Mouse (Mus musculus): Measurements from ENCODE around the gene Trp53tg5. TPM values are rescaled to one million over a fixed set of nuclear protein-coding genes. Genes with fewer than 3 reads are reported as not detected.

Gene Trp53tg5
- total RNA-seq (2022): not detected

DNA sequence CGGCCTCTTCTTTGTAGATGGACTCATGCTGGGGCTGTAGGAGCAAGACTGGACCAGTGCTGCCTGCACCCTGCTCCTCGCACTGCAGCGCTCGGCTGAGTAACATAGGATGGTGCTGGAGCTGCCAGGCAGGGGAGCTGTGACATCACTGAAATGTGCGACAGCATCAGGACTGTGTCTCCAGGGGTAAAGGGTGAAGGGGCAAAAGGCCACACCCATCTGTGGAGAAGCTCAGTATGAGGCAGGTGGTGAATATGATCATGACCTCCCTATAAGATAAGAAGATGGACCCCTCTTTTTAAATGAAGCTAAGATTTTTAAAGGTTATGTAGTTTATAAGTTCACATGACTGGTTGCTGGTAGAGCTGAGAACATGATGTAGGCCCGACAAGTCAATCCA, at the start of gene Trp53tg5:
TSS of gene Trp53tg5 (minus strand) at position 101 of the 400 bp plus-strand sequence.
- no peak for DNase-seq (ENCODE audit: low spot score in 2 of 2)

DNA sequence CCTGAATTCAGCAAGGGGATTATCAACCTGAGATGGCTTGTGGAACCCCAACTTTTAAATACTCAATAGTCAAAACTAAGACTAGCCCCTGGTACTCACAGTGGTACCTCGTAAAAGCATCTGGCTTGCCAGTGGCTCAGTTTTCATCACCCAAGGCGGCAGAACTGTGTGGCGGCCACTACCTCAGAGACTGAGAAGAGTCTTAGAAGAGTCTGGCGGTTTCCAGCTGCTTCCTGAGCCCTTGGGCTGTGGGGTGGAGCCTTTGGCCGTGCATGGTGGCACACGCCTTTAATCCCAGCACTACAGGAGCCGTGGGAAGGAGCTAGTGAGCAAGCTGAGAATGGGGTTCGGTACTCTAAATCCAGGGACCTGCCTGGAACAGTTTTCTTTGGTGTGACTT, 48.8 kb upstream of the Trp53tg5 start:
- no peak for DNase-seq (ENCODE audit: low spot score in 2 of 2)

DNA sequence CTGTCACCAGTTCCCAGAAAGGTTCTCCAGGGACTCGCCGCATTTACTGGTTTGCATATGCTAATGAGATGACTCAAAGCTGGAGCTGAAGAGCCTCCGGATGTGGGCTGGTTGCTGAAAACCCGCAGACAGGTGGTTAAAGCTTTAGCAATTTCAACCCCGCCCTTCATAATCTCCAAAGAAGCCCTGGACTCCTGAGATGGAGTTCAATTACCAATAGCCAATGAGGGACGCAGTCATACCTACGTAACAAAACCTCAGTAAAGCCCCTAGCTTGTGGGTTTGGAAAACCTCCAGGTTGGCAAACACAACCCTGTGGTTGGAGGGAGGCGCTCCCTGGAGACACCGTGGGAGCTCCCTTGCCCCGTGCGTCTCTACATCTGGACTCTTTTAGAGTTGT, 48.3 kb upstream of the Trp53tg5 start:
- no peak for DNase-seq (ENCODE audit: low spot score in 2 of 2)

DNA sequence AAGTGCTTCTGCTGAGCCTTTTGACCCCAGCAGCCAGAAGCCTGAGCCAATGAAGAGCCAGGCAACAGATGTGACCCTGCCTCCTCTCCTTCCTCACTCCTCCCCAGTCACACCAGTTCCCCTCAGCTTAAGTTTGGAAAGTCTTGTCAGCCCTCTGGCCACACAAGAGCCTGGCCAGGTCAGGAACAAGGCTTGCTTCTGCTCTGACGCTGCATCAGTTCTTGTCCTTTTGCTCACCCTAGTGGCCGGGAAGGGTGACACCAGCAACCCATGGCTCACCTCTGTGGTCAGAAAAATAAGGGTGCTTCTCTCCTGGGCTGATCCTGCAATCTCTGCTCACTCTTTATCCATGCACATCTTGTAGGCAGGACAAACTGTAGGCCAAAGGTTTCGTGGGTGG, 47.3 kb upstream of the Trp53tg5 start:
- DNase-seq (ENCODE audit: low spot score in 2 of 2): no peak

DNA sequence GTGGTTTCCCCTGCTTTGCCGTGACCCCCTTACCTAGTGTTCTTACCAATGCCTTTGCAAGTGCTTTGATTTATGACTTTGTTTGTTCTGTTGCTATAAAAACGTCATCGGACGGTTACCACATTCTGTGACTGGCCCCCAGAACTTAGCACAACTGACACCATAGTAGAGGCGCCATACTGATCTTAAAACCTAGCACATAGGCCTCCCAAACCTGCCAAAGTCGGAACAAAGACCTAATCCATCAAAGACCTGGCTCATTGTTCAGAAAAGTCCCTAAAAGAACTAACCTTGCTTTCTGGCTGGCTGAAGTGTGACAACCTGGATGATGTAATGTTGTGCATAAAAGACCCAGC, 45.6 kb upstream of the Trp53tg5 start:
- DNase-seq (ENCODE audit: low spot score in 2 of 2): no peak

DNA sequence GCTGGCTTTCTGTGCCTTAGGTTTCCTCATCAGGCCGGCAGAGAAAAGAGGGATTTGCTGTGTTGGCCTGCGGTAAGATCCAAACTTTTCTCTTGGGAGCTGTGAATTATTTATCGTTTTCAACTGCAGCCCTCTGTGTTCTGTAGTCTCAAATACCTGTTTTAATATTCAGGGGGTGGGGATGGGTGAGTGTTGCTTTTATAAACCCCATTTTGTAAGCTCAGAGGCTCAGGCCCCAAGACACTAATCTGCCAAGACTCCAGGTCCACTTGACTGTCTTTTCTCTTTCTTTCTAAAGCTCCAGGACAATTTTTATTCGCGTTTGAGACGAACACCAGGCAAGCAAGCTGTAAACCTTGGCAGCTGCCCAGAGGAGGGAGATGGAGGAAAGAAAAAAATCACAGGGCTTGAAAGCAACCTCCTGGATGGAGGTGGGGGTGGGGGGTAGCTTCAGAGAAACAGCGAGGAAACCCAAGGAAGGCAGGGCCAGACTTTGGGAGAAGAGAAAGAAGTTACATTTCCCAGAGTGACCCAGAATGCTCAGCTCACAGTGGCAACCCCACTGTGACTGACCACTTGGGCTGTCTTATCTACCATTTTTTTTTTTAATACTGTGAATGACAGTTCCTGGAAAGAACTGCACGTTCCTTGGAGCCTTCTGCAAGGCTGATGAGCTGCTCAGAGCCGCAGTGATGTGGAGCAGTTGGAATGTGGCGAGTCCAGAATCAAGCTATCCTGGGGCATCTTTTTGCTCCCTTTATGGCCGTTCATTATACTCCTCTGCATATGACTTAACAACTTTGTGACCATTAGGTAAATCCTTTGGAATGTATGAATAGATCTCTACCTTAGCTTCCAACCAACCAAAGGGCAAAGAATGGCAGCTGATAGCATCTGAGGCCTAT, 45.0 kb upstream of the Trp53tg5 start:
- no peak for DNase-seq (ENCODE audit: low spot score in 2 of 2)

DNA sequence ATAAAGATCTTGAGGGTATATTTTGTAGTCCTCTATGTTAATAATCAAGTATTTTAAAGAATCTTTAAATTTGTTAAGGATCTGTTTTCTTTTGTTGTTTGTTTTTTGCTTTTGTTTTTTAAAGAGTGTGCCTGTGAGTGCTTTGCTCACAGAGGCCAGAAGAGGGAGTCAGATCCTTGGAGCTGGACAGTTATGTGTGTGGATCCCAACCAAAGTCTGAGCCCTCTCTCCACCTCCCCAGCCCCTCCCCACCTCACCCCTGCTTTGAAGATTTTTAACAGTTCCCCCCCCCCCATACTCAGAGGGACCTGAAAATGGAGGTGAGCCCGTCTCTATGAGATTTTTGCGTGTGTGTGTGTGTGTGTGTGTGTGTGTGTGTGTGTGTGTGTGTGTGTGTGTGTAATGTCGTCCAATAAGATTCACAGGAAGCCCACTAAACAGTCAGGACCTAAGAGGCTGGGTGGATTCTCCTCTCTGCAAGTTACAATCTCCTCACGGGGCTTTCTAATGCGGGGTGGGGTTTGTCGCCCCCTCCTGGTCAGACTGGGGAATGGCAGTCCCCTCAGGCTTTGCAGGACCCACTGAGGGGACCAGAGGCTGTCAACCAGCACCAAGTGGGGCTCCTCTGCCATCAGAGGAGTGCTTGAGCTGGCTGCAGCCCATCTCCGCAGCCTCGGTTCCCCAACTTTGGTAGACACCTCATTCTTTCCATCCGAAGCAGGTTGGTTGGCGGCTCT, 44.1 kb upstream of the Trp53tg5 start:
- DNase-seq (ENCODE audit: low spot score in 2 of 2): no peak

DNA sequence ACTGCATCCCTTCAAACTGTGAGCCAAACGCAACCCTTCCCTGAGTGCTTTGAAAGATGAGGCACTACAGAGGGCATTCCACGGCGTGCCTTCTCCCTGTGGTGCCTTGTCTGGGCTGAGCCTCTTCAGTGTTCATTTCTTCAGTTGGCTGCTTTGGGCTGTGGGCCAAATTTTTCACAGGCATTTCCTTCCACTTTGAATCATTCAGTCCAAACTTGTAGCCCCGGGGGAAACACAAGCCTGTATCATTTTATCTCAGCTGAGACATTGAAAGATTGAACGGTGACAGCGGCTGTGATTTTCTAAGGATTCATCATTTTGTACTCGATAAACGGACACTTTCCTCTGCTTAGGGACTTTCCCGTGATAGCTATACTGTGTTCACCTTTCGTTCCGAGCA, 43.1 kb upstream of the Trp53tg5 start:
- no peak for DNase-seq (ENCODE audit: low spot score in 2 of 2)

DNA sequence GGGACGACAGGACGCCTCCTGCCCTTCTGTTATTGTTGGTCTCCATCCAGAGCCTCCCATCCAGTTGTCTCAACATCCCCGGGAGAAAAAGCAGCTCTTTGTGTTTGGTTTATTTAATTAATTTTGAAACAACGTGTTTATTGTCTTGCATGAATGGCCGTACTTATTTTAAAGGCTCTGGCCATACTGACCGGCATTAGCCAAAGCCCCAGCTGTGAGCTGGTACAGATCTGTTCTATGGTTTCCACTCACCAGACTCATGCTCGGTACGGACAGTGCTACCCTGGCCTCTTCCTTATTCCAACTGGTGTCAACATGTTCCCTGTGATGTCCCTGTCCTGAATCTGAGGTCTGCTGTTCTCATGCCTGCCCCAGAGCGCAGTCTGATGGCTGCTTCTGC, 42.4 kb upstream of the Trp53tg5 start:
- no peak for DNase-seq (ENCODE audit: low spot score in 2 of 2)

DNA sequence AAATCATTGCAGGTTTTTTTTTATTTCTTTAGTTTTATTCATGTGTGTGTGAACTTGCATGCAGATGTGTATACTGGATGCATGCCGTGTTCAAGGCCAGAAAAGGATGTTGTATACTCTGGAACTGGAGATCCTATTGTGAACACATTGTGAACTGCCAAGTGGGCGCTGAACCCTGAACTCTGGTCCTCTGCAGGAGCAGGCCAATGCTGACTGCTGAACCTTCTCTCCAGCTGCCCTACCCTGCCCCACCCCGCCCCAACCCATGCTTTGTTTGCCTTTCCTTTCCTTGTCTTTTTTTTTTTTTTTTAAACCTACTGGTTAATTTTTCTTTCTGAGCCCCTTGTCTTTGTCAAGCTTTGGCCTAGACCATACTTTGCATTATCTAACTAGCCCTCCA, 41.4 kb upstream of the Trp53tg5 start:
- DNase-seq (ENCODE audit: low spot score in 2 of 2): no peak

DNA sequence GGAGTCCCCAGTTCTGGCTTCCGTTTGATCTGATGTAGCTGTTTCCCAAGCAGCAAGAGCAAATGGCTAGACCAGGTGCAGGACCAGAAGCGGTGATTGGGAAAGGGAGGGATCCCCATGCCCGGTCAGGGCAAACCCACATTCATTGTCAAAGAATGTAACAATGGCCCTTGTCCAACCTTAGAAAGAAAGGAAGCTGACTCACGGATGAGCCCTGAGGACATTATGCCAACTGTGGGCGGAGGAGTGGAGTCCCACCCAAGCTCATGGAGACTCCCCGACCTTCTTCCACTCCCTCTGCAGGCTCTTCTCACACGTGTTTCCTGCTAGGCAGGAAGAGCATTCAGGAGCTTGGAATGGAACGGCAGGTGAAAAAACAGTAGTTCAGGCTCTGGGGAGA, 39.9 kb upstream of the Trp53tg5 start:
- no peak for DNase-seq (ENCODE audit: low spot score in 2 of 2)

DNA sequence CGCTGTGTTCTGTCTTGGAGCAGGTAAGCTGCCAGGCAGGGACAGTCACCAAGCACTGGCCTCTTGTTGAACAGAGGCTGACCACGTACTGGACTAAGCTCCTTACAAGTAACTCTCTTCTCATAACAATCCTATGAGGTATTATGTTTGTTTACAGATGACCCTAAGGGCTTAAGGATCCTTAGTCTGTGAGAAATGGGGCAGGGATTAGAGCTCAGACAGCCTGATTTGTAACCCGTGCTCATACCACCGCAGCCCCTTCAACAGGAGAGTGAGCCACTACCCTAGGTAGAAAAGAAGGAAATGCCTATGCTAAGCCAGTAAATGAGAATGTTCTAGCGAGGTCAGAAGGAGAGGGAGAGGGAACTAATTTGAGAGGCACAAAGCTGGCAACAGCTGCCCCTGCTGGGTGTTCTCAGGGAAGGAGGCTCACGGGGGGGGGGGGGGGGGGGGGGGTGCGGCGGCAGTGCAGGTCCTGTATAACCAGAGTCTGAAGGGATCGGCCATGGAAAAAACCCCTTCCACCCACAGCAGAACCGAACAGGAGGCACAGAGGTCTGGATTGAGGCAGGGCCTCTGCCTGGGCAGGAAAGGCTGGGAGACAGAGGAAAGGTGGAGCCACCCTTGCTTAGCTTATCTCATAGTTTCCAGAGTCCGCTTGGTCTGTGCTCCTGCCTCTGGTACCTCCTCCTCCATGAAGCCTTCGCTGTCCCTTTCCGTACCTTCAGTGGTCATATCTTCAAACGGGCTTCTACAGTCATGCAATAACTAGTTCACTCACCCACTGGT, 38.8 kb upstream of the Trp53tg5 start:
- no peak for DNase-seq (ENCODE audit: low spot score in 2 of 2)

DNA sequence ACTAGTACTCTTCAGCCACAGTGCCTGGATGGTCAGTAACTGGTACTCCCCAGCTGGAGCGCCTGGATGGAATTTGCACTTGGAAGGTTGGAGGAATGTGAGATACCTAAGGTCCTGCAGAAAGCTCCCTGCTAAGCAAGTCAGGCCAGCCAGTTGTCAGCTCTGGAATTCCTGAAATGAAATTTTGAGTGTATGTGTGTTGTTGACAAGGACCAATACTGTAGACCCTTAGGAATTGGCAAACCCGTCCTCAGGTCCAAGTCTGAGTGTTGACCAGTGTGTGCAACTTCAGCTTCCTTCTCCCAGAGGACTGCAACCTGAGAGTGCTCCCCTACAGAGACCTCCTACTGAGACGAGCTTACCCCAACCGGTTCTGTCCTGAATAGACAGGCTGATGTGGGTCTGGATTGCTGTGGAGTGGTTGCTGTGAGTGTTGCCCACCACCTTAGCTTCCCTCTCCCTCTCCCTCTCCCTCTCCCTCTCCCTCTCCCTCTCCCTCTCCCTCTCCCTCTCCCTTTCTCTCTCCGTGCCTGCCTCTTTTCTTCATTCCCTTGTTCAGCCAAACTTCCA, 37.2 kb upstream of the Trp53tg5 start:
- no peak for DNase-seq (ENCODE audit: low spot score in 2 of 2)

DNA sequence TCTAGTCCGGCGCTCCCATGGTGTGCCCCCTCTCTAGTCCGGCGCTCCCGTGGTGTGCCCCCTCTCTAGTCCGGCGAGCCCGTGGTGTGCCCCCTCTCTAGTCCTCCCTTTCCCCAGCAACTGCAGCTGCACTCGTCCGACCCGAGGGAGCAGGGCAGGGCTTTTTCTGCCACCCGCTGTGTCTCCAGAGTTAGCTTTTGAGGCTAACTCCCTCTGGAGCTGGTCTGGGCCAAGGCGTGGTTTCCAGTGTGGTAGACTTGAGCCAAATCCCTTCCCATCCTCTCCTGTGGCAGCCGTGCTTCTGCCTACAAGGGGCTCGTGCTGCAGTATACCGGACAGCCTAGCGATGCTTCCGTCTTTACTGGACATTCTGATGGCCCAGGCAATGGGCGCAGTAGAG, 34.3 kb upstream of the Trp53tg5 start:
- DNase-seq (ENCODE audit: low spot score in 2 of 2): no peak

DNA sequence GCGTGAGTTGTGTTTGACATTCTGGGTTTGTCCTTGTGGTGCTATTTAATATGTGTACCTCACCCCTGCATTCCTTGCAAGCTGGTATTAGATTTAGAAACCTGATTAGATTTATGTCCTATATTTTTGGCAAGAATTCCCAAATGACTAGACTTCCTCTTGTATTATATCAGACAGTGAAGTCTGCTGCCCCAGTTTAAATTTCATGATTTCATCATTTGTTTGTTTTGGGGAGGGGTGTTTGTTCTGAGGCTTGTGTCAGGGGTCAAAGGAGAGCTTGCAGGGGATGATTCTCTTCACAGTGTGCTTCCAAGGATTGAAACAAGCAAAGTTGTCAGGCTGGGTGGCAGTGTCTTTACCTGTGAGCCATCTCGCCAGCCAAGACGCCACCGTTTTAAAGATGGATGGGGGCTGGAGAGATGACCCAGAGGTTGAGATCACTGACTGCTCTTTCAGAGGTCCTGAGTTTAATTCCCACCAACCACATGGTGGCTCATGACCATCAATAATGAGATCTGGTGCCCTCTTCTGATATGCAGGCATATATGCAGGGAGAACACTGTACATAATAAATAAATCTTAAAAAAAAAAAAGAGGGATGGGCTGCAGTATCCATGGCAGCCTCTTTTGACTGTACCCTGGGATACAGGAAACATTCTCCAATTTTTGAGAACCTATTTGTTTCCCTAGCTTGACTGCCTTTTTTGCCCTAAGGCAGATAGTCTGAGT, 32.3 kb upstream of the Trp53tg5 start:
- no peak for DNase-seq (ENCODE audit: low spot score in 2 of 2)

DNA sequence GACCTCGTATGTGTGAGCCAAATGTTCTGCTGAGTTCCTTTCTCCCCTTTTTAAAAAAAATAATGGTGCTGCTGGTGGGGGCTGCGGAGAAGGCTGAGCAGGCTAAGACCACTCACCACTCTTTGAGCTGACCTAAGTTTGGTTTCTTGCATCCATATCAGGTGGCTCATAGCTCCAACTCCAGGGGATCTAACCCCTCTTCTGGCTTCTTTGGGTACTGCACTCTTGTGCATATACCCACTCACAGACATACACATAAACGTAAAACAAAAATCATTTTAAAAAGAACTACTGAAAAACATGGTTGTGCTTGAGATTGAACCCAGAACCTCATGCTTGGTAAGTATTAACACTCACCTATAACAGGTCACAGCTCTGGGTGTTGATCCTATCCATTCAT, 31.4 kb upstream of the Trp53tg5 start:
- no peak for DNase-seq (ENCODE audit: low spot score in 2 of 2)

DNA sequence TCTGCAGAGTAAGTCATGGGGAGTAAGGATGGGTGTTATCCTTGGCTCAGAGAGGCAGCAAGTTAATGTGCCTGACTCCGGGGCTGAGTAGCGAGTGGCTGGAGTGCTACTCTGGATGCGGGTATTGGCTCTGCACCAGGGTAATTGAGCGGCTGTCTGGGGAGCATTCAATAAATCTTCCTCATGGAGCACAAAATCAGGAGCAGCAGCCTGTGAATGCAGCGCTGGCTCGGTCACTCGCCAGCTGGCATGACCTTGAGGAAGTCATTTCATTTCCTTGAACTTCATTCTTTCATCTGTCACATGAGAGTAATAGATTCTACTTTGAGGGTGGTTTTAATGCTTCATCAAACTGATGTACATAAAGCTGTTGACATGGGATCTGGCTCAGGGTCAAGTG, 27.0 kb upstream of the Trp53tg5 start:
- no peak for DNase-seq (ENCODE audit: low spot score in 2 of 2)

DNA sequence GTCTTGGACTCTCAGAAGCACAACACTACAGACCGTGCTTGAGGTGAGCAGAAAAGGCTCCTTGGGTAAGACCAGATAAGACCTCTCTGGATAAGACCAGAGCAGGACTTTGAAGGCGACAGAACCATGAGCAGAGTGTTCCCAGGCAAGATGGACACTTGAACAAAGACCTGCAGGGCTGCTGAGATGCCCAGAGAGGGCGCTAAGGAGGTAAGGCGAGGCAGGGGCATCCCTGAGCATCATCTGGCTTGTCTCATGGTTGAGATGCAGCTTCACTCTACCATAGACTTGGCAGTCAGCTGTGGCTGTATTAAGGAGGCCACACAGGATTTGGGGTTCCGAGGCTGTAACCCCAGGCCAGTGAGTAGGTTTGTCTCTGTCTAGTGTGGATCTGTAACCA, 25.8 kb upstream of the Trp53tg5 start:
- DNase-seq (ENCODE audit: low spot score in 2 of 2): no peak

DNA sequence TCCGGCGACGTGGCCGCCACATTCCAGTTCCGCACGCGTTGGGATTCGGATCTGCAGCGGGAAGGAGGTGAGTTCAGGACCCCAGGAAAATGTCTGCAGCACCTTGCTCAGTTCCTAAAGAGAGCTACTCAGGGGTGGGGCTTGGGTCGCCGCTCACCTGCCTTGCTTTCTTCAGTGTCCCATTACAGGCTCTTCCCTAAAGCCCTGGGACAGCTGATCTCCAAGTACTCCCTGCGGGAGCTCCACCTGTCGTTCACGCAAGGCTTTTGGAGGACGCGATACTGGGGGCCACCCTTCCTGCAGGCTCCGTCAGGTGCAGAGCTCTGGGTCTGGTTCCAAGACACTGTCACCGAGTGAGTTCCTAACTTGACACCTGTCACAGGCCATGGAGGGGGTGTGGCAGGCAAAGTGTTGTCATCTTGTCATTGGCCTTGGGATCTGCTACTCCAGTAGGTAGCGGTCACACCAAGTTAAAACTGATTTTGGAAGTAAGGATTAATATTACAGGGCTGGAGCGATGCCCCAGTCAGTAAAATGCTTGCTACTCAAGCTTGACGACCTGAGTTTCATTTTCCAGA, 24.3 kb upstream of the Trp53tg5 start:
- no peak for DNase-seq (ENCODE audit: low spot score in 2 of 2)

DNA sequence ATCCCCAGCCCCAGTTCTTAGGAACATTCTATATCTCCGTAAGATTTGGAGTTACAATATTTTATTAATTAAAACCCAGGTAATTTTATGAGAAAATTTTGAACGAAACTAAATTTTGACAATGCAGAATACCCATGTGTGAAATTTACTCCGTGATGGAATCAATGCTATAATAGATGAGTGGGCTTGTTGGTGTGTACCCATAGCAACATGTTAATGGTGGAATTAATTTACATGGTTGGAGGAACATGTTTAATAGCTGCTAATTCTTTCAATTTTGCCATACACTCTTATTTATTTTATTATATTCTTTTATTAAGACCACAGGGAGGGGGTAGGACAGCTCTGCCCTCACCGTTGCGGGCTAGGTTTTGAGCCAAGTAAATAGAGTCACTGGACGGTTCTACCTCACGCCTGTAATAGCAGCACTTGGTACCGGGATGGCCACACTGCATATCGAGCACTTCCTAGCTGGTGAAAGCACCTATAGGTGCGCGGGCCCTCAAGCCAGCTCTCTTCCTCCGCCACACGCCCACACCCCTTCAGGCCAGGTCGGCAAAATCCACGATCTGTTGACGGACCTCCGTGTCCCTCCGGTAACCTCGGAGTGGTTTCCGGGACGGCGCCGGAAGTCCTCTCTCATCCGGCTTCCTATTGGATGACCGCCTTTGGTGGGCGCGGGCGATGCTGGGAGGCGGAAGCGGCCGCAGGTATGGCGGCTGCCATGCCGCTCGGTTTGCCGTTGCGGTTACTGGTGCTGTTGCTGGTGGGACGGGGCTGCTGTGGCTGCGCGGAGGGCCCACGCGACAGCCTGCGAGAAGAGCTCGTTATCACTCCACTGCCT, 23.5 kb upstream of the Trp53tg5 start, which contains the start of gene Pigt:
TSS of gene Pigt (plus strand) at position 674 of the 844 bp plus-strand sequence.
- DNase-seq (ENCODE audit: low spot score in 2 of 2): peak; percentile 83

All from left cerebral cortex, adult 8-10 months (tissue).